Mouse (Mus musculus) erythroblast, adult 5-6 weeks (primary cell): Measurements from ENCODE around the gene Arhgef25. TPM values are rescaled to one million over a fixed set of nuclear protein-coding genes. Genes with fewer than 3 reads are reported as not detected.

ENCODE experiments used
- ATAC-seq: replicated peaks from 2 replicates; pipeline ENCODE4 v1.8.0; 2016; ENCODE audit warnings: moderate number of reproducible peaks, mild to moderate bottlenecking, moderate TSS enrichment, inconsistent platforms; ENCODE audit not compliant: poor library complexity, low FRiP score, severe bottlenecking
- total RNA-seq, 2 experiments: library from RNA; stranded (forward) in 1 of 2; stranded (reverse) in 1 of 2; fragments of 150-400 nt in 1 of 2; fragments of 200-764, 138-1000 nt in 1 of 2; gene quantifications; 2 replicates each; pipeline versions ENCODE4 v1.2.3 to v1.2.4; 2015 to 2017; ENCODE audit warnings: low replicate concordance in 2 of 2

Arhgef25 gene
- total RNA-seq, 2 experiments from 2014 or later = 1.7 to 2.7 TPM

GRCm38 (mm10) chr10:127189116-127189650 lies 700 bp downstream of the Arhgef25 start:
- peak; percentile 75 for ATAC-seq

- ATAC-seq = 0 out of 2 replicates have a peak, but pooled peaks have one; percentile 29
These were observed 1.3 kb downstream of the Arhgef25 start for GRCm38 (mm10) chr10:127188465-127189115.

GRCm38 (mm10) chr10:127188079-127188453 lies 1.8 kb downstream of the Arhgef25 start:
- no peak for ATAC-seq

- ATAC-seq = no peak
These were observed 2.4 kb downstream of the Arhgef25 start for GRCm38 (mm10) chr10:127187371-127188078.

GRCm38 (mm10) chr10:127186451-127186850 lies 3.4 kb downstream of the Arhgef25 start:
- no peak for ATAC-seq

- ATAC-seq = no peak
These were observed 4.4 kb downstream of the Arhgef25 start for GRCm38 (mm10) chr10:127185506-127185905.

- no peak for ATAC-seq
These were observed 4.8 kb downstream of the Arhgef25 start for GRCm38 (mm10) chr10:127185101-127185500.

- no peak for ATAC-seq
These were observed 6.1 kb downstream of the Arhgef25 start for GRCm38 (mm10) chr10:127183759-127184158.

GRCm38 (mm10) chr10:127182624-127183023 lies 7.3 kb downstream of the Arhgef25 start:
- ATAC-seq = no peak

GRCm38 (mm10) chr10:127181566-127181965 lies 8.3 kb downstream of the Arhgef25 start:
- no peak for ATAC-seq

- ATAC-seq = no peak
These were observed 9.2 kb downstream of the Arhgef25 start for GRCm38 (mm10) chr10:127180695-127181047.

- no peak for ATAC-seq
These were observed 9.8 kb downstream of the Arhgef25 start, which contains the start of gene Slc26a10 for GRCm38 (mm10) chr10:127179871-127180694. Gene Slc26a10, minus strand, starts transcription at chr10:127180645.

- no peak for ATAC-seq
These were observed 11.4 kb downstream of the Arhgef25 start for GRCm38 (mm10) chr10:127178286-127179027.

GRCm38 (mm10) chr10:127177719-127178118 lies 12.2 kb downstream of the Arhgef25 start:
- peak; percentile 78 for ATAC-seq

GRCm38 (mm10) chr10:127177235-127177634 lies 12.6 kb downstream of the Arhgef25 start:
- peak; percentile 7; the same call in 1 of the 2 replicates for ATAC-seq

- no peak for ATAC-seq
These were observed 13.1 kb downstream of the Arhgef25 start for GRCm38 (mm10) chr10:127176756-127177155.

GRCm38 (mm10) chr10:127176228-127176627 lies 13.7 kb downstream of the Arhgef25 start:
- ATAC-seq = no peak

- ATAC-seq = no peak
These were observed 15.7 kb downstream of the Arhgef25 start for GRCm38 (mm10) chr10:127174170-127174569.
